Mouse (Mus musculus): ENCODE measurements around the gene Iqcj. TPM values are rescaled to one million over a fixed set of nuclear protein-coding genes. Genes with fewer than 3 reads are reported as not detected.

Iqcj gene
- polyA plus RNA-seq, 2 experiments: not detected

GRCm38 (mm10) chr3:68012342-68012741 lies 120.3 kb downstream of the Iqcj start:
- no peak overlapping the region for H3K4me3 ChIP-seq (replicated peaks; ENCODE audit: low read length)
- no peak overlapping the region for H3K27ac ChIP-seq (replicated peaks; ENCODE audit: low read depth, low read length)
- no peaks in the 10 kb centered on the region for H3K36me3 ChIP-seq (ENCODE audit: control insufficient read depth, insufficient read depth, low read length)
- no peak overlapping the region for H3K4me2 ChIP-seq (replicated peaks; ENCODE audit: low read depth, low read length, severe bottlenecking)
- DNase-seq (ENCODE audit: low spot score): no peak
- ATAC-seq (ENCODE audit: low FRiP score, low read depth): no peak
- H3K4me1 ChIP-seq (ENCODE audit: control insufficient read depth, insufficient read depth, low read length): no peaks in the 10 kb centered on the region
- no peak for TF ChIP-seq POLR2A (IDR thresholded peaks at IDR 0.05; ENCODE audit: borderline replicate concordance, extremely low read depth, insufficient read depth, insufficient read length)
- no peaks in the 10 kb centered on the region for H3K9me3 ChIP-seq (ENCODE audit: control insufficient read depth, low read length)
- no peaks in the 10 kb centered on the region for H3K27me3 ChIP-seq (ENCODE audit: control insufficient read depth, insufficient read depth, low read length)
- H3K9ac ChIP-seq (ENCODE audit: low read depth, low read length, severe bottlenecking): no peak overlapping the region

- Histone ChIP-seq H3K27ac (replicated peaks; ENCODE audit: low read depth, low read length) (no peak overlapping the region), H3K27me3 (ENCODE audit: control insufficient read depth, insufficient read depth, low read length) (no peaks in the 10 kb centered on the region), H3K36me3 (ENCODE audit: control insufficient read depth, insufficient read depth, low read length) (no peaks in the 10 kb centered on the region), H3K4me1 (ENCODE audit: control insufficient read depth, insufficient read depth, low read length) (no peaks in the 10 kb centered on the region), H3K9me3 (ENCODE audit: control insufficient read depth, low read length) (no peaks in the 10 kb centered on the region), H3K9ac (ENCODE audit: low read depth, low read length, severe bottlenecking) (no peak overlapping the region), H3K4me2 (replicated peaks; ENCODE audit: low read depth, low read length, severe bottlenecking) (no peak overlapping the region), H3K4me3 (replicated peaks; ENCODE audit: low read length) (no peak overlapping the region)
- DNase-seq (ENCODE audit: low spot score) (no peak), ATAC-seq (ENCODE audit: low FRiP score, low read depth) (no peak)
- TF ChIP-seq POLR2A (IDR thresholded peaks at IDR 0.05; ENCODE audit: borderline replicate concordance, extremely low read depth, insufficient read depth, insufficient read length): no peak
- 44% methylated on average over 1 of the region's 1 CpGs for WGBS
Measured at GRCm38 (mm10) chr3:68015786-68016185, 123.8 kb downstream of the Iqcj start.

GRCm38 (mm10) chr3:68019401-68019800 lies 127.4 kb downstream of the Iqcj start:
- WGBS: 74% methylated on average over 4 of the region's 4 CpGs
- ATAC-seq (ENCODE audit: low FRiP score, low read depth) (no peak), DNase-seq (ENCODE audit: low spot score) (no peak)
- Histone ChIP-seq H3K27me3 (ENCODE audit: control insufficient read depth, insufficient read depth, low read length) (no peaks in the 10 kb centered on the region), H3K9me3 (ENCODE audit: control insufficient read depth, low read length) (no peaks in the 10 kb centered on the region), H3K36me3 (ENCODE audit: control insufficient read depth, insufficient read depth, low read length) (no peaks in the 10 kb centered on the region), H3K4me2 (replicated peaks; ENCODE audit: low read depth, low read length, severe bottlenecking) (no peak overlapping the region), H3K9ac (ENCODE audit: low read depth, low read length, severe bottlenecking) (no peak overlapping the region), H3K4me3 (replicated peaks; ENCODE audit: low read length) (no peak overlapping the region), H3K4me1 (ENCODE audit: control insufficient read depth, insufficient read depth, low read length) (no peaks in the 10 kb centered on the region), H3K27ac (replicated peaks; ENCODE audit: low read depth, low read length) (no peak overlapping the region)
- TF ChIP-seq POLR2A (IDR thresholded peaks at IDR 0.05; ENCODE audit: borderline replicate concordance, extremely low read depth, insufficient read depth, insufficient read length): no peak

GRCm38 (mm10) chr3:68036097-68036496 lies 144.1 kb downstream of the Iqcj start:
- Histone ChIP-seq H3K4me2 (replicated peaks; ENCODE audit: low read depth, low read length, severe bottlenecking) (no peak overlapping the region), H3K4me3 (replicated peaks; ENCODE audit: low read length) (no peak overlapping the region), H3K4me1 (ENCODE audit: control insufficient read depth, insufficient read depth, low read length) (no peaks in the 10 kb centered on the region), H3K9ac (ENCODE audit: low read depth, low read length, severe bottlenecking) (no peak overlapping the region), H3K36me3 (ENCODE audit: control insufficient read depth, insufficient read depth, low read length) (no peaks in the 10 kb centered on the region), H3K27ac (replicated peaks; ENCODE audit: low read depth, low read length) (no peak overlapping the region), H3K9me3 (ENCODE audit: control insufficient read depth, low read length) (no peaks in the 10 kb centered on the region), H3K27me3 (ENCODE audit: control insufficient read depth, insufficient read depth, low read length) (no peaks in the 10 kb centered on the region)
- no peak for TF ChIP-seq POLR2A (IDR thresholded peaks at IDR 0.05; ENCODE audit: borderline replicate concordance, extremely low read depth, insufficient read depth, insufficient read length)
- 32% methylated on average over 3 of the region's 3 CpGs for WGBS
- ATAC-seq (ENCODE audit: low FRiP score, low read depth) (no peak), DNase-seq (ENCODE audit: low spot score) (no peak)

GRCm38 (mm10) chr3:68042951-68043350 lies 150.9 kb downstream of the Iqcj start:
- DNase-seq (ENCODE audit: low spot score) (no peak), ATAC-seq (ENCODE audit: low FRiP score, low read depth) (no peak)
- Histone ChIP-seq H3K9me3 (ENCODE audit: control insufficient read depth, low read length) (no peaks in the 10 kb centered on the region), H3K4me1 (ENCODE audit: control insufficient read depth, insufficient read depth, low read length) (no peaks in the 10 kb centered on the region), H3K27ac (replicated peaks; ENCODE audit: low read depth, low read length) (no peak overlapping the region), H3K4me2 (replicated peaks; ENCODE audit: low read depth, low read length, severe bottlenecking) (no peak overlapping the region), H3K4me3 (replicated peaks; ENCODE audit: low read length) (no peak overlapping the region), H3K36me3 (ENCODE audit: control insufficient read depth, insufficient read depth, low read length) (no peaks in the 10 kb centered on the region), H3K9ac (ENCODE audit: low read depth, low read length, severe bottlenecking) (no peak overlapping the region), H3K27me3 (ENCODE audit: control insufficient read depth, insufficient read depth, low read length) (no peaks in the 10 kb centered on the region)
- WGBS: 91% methylated on average over 2 of the region's 2 CpGs
- no peak for TF ChIP-seq POLR2A (IDR thresholded peaks at IDR 0.05; ENCODE audit: borderline replicate concordance, extremely low read depth, insufficient read depth, insufficient read length)

Measured in limb, embryonic 14.5 days (tissue).